Mouse (Mus musculus) lung, embryonic 14.5 days (tissue): ENCODE results near the gene Slc17a6. TPM values are rescaled to one million over a fixed set of nuclear protein-coding genes. Genes with fewer than 3 reads are reported as not detected.

Experiments
- ATAC-seq: fragments of 200-750 bp; cut with Nextera tagmentation; 2 replicates; pipeline ENCODE4 v1.8.0; 2017; ENCODE audit warnings: mild to moderate bottlenecking, moderate TSS enrichment, moderate library complexity; ENCODE audit not compliant: insufficient read depth
- DNase-seq: peaks from one replicate; pipeline ENCODE4 v3.0.0-alpha.2; 2015
- H3K27ac ChIP-seq: fragments of 300-500 bp; sonication (generic); 2 replicates; pipeline ENCODE4 v1.5.1; 2014; ENCODE audit warnings: low read depth, mild to moderate bottlenecking, moderate library complexity
- H3K27me3 ChIP-seq: fragments of 300-500 bp; sonication (generic); 2 replicates; pipeline ENCODE4 v1.6.1; 2014; ENCODE audit warnings: low read length, control low read depth; ENCODE audit not compliant: insufficient read depth
- H3K36me3 ChIP-seq: fragments of 300-500 bp; sonication (generic); 2 replicates; pipeline ENCODE4 v1.6.1; 2014; ENCODE audit warnings: control low read depth; ENCODE audit not compliant: insufficient read depth
- H3K4me1 ChIP-seq: fragments of 300-500 bp; sonication (generic); 2 replicates; pipeline ENCODE4 v1.6.1; 2014; ENCODE audit warnings: antibody characterized with exemption, control low read depth; ENCODE audit not compliant: insufficient read depth
- H3K4me2 ChIP-seq: fragments of 300-500 bp; sonication (generic); 2 replicates; pipeline ENCODE4 v1.6.1; 2014; ENCODE audit warnings: mild to moderate bottlenecking
- H3K4me3 ChIP-seq: fragments of 300-500 bp; sonication (generic); 2 replicates; pipeline ENCODE4 v1.5.1; 2014; ENCODE audit warnings: low read depth, low read length
- H3K9ac ChIP-seq: fragments of 300-500 bp; sonication (generic); 2 replicates; pipeline ENCODE4 v1.6.1; 2014
- H3K9me3 ChIP-seq: fragments of 300-500 bp; sonication (generic); 2 replicates; pipeline ENCODE4 v1.6.1; 2016; ENCODE audit warnings: low read depth, low read length, control low read depth
- CTCF ChIP-seq: IDR thresholded peaks from 2 replicates; pipeline ENCODE4 v1.5.1; 2016; ENCODE audit warnings: antibody characterized with exemption, low read depth
- WGBS: fragments of 180-500 bp; shearing (Covaris S2); extraction: QIAGEN DNeasy Blood & Tissue Kit; methylation state at CpG from one replicate; pipeline ENCODE4 v1.1.7; 2014; 5-methylcytosine and 5-hydroxymethylcytosine counted together
- polyA plus RNA-seq: library from polyadenylated mRNA; unstranded; fragments of >200 nt; fragmentation: Nextera tagmentation; extraction: Ambion mirVana; gene quantifications from 2 replicates; pipeline ENCODE4 v1.2.1, GENCODE M21; 2014

Gene Slc17a6
- polyA plus RNA-seq, 1 experiment from 2014 or later: not detected

DNA sequence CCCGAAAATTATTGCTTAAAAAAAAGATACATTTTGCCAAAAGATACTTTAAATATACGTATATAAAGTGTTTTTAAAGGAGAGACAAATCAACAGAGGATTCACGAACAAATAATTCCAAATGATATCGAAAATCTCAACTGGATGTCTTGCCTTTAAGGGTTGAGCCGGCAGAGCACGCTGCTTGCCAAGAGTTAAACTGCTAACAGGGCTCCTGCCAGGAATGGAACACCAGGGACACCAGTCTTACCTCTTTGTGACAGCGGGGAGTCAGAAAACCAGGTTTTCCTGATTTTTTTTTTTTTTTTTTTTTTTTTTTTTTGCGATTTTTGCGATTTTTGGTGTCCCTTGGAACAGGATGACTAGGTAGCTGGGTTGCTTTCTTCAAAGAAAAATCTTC lies 6.5 kb downstream of the Slc17a6 start:
- H3K4me2 ChIP-seq: no peak overlapping the region
- no peaks in the 10 kb centered on the region for H3K9me3 ChIP-seq
- no peak overlapping the region for H3K9ac ChIP-seq
- no peak for TF ChIP-seq CTCF
- 3% methylated on average over 9 of the region's 9 CpGs for WGBS
- no peaks in the 10 kb centered on the region for H3K36me3 ChIP-seq
- no peak overlapping the region for H3K4me3 ChIP-seq
- no peak for ATAC-seq
- H3K27ac ChIP-seq: no peak overlapping the region
- peaks cover 58% of the 10 kb centered on the region for H3K27me3 ChIP-seq
- H3K4me1 ChIP-seq: no peaks in the 10 kb centered on the region
- DNase-seq: no peak

DNA sequence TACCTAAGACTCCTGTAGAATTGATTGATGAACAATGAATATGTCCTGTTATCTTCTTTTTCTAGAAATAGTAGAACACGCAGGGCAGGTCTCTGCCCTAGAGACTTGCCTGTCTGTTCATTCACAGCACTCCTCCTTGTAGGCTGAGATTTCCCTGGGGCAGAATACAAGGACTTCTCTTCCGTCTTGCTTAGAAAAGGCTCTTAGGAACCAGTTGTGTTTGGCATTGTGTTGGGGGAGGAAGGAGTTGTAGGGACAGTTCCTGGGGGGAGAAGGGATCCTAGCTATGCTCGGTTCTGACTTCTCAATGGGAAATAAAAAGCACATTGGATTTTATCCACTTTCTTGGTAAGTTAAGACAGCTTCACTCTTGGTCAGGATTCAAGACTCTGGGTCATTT lies 7.4 kb downstream of the Slc17a6 start:
- H3K27ac ChIP-seq: no peak overlapping the region
- H3K36me3 ChIP-seq: no peaks in the 10 kb centered on the region
- DNase-seq (no peak), ATAC-seq (no peak)
- no peaks in the 10 kb centered on the region for H3K9me3 ChIP-seq
- H3K27me3 ChIP-seq: peaks cover 49% of the 10 kb centered on the region
- no peaks in the 10 kb centered on the region for H3K4me1 ChIP-seq
- no peak overlapping the region for H3K4me2 ChIP-seq
- WGBS: 3% methylated on average over 3 of the region's 3 CpGs
- no peak overlapping the region for H3K4me3 ChIP-seq
- no peak overlapping the region for H3K9ac ChIP-seq
- no peak for TF ChIP-seq CTCF

DNA sequence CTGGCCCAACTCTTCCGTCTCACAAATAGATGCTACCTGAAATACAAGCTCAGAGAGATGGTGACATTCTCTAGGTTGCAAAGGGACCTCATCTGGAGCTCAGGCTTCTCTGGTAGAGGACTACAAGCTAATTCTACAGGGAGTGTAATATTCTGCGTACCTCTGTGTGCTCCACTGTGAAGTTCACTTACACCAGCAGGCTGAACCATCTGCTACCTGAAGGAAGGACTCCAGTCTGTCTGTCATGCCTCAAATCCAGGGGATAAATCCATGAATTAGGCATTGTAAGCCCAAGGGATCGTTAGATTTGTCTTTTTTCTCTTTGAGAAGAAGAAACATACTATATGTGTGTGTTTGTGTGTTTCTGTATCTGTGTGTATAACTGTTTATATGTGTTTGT lies 9.4 kb downstream of the Slc17a6 start:
- H3K4me3 ChIP-seq: no peak overlapping the region
- DNase-seq: no peak
- no peaks in the 10 kb centered on the region for H3K4me1 ChIP-seq
- no peaks in the 10 kb centered on the region for H3K9me3 ChIP-seq
- TF ChIP-seq CTCF: no peak
- 48% methylated on average over 3 of the region's 3 CpGs for WGBS
- no peak overlapping the region for H3K27ac ChIP-seq
- H3K27me3 ChIP-seq: peaks cover 29% of the 10 kb centered on the region
- H3K9ac ChIP-seq: no peak overlapping the region
- H3K4me2 ChIP-seq: no peak overlapping the region
- ATAC-seq: no peak
- H3K36me3 ChIP-seq: no peaks in the 10 kb centered on the region

DNA sequence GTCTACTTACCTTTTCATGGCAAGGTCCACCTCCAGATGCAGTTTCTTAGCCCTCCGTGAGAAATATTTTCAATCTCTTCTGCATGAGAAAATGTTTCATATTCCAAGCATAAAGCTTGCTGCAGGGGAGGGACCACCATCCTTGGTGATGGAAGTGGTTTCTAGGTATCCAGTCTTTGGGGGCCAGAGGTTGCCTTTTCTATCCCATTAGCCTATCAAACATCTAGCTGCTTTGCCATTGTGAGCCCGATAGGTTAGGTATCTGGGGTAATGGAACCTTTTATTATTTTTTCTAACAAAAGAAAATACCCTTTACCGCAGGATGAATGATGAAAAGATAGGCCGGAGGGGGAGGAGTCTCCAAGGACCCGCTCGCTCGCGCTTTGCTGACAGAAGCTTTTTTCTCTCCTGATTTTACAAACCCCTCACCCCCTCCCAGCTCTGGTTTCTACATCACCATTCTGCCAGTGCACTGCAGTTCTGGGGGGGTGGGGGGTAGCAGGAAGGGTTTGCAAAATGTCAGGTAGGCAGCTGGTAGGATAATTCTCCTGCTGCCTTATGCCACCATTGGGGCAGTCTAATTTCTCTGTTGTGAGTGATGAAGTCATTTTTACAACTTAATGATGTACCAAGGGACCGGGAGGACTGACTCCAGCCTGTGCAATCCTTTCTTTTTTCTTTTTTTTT lies 10.9 kb downstream of the Slc17a6 start:
- H3K4me2 ChIP-seq: no peak overlapping the region
- no peak for TF ChIP-seq CTCF
- H3K4me1 ChIP-seq: no peaks in the 10 kb centered on the region
- H3K36me3 ChIP-seq: no peaks in the 10 kb centered on the region
- no peak overlapping the region for H3K4me3 ChIP-seq
- ATAC-seq: no peak
- H3K9me3 ChIP-seq: no peaks in the 10 kb centered on the region
- no peak overlapping the region for H3K9ac ChIP-seq
- peaks cover 14% of the 10 kb centered on the region for H3K27me3 ChIP-seq
- no peak for DNase-seq
- H3K27ac ChIP-seq: no peak overlapping the region
- 9% methylated on average over 9 of the region's 9 CpGs for WGBS

DNA sequence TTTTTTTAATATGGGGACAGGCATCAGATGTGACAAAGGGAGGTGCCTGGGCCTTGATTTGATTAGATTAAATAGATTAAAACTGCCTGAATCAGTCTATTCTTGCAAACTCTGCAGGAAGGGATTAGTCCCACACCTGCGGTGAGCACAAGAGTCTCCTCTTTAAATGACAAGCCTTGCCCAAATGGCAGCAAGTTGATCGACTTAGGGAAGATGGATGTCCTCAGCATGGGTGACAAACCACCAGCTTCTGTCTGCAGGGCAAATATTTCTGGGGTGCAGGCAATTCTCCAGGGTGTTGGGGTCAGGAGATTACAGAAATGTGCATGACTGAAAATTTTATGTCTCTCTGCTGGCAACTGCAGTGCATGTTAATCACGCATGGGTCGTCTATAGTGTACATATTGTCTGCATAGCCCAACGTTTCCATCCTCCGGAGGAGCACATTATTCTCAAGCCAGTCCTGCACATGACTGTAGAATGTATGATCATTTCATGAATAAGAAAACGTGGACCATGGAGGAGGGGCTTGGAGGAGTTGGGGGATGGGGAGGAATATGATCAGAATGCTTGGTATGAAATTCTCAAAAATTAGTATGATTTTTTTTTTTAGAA lies 11.5 kb downstream of the Slc17a6 start:
- ATAC-seq: no peak
- Histone ChIP-seq H3K27me3 (peaks cover 8% of the 10 kb centered on the region), H3K27ac (no peak overlapping the region), H3K4me3 (no peak overlapping the region), H3K4me2 (no peak overlapping the region), H3K36me3 (no peaks in the 10 kb centered on the region), H3K4me1 (no peaks in the 10 kb centered on the region), H3K9ac (no peak overlapping the region), H3K9me3 (no peaks in the 10 kb centered on the region)
- no peak for DNase-seq
- no peak for TF ChIP-seq CTCF
- 9% methylated on average over 7 of the region's 7 CpGs for WGBS

DNA sequence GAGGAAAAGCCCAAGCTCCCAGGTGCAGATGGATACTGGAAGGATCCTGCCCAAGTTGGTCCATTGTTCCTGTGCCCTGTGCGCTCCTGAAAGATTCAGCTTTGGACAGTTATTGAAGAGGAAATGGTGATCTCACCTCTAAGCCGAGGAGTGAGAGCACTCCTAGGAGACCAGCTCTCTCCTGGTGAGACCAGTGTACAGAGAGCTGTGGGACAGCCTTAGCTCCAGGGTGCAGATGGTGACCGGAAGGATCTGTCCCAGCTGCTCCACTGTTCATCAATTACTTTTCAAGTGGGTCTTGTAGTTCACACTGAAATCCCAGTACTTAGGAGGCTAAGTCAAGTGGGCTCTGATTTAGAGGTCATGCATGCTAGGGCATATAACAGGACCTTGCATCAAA lies 35.3 kb downstream of the Slc17a6 start:
- Histone ChIP-seq H3K4me2 (no peak overlapping the region), H3K4me3 (no peak overlapping the region), H3K9ac (no peak overlapping the region), H3K4me1 (no peaks in the 10 kb centered on the region), H3K27ac (no peak overlapping the region), H3K9me3 (no peaks in the 10 kb centered on the region), H3K36me3 (no peaks in the 10 kb centered on the region), H3K27me3 (no peaks in the 10 kb centered on the region)
- ATAC-seq (no peak), DNase-seq (no peak)
- WGBS: 73% methylated on average over 3 of the region's 3 CpGs
- TF ChIP-seq CTCF: no peak

DNA sequence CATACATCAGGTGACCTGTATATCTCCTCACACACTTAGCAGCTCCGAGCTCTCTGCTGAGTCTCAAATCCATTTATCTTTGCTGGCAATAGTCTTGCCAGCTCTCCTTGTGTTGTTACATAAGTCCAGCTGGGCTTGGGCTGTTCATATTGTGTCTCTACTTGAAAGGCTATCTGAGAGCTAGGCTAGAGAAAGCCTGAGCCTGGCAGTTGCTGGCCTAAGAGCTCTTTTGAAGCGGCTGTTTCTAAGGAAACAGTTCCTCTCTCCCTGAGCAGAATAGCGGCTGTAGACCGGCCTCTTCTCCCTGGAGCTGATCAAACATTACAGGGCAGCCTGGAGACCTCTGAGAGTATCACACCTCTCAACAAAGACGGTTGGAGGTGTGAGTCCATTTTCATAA lies 40.6 kb downstream of the Slc17a6 start:
- no peak overlapping the region for H3K9ac ChIP-seq
- DNase-seq: peak; percentile 1
- no peak for TF ChIP-seq CTCF
- H3K27ac ChIP-seq: no peak overlapping the region
- H3K9me3 ChIP-seq: no peaks in the 10 kb centered on the region
- no peaks in the 10 kb centered on the region for H3K4me1 ChIP-seq
- ATAC-seq: no peak
- no peaks in the 10 kb centered on the region for H3K36me3 ChIP-seq
- 11% methylated on average over 5 of the region's 5 CpGs for WGBS
- no peak overlapping the region for H3K4me2 ChIP-seq
- no peak overlapping the region for H3K4me3 ChIP-seq
- H3K27me3 ChIP-seq: no peaks in the 10 kb centered on the region
